Mouse (Mus musculus) monocyte, adult 2 months (primary cell): Measurements from ENCODE around the gene Armc6.

ENCODE experiments used
- DNase-seq, 2 experiments: peaks; one replicate each; pipeline ENCODE4 v3.0.0; 2022; ENCODE audit warnings: low spot score in 2 of 2, low read depth in 1 of 2

The Armc6 gene

DNA sequence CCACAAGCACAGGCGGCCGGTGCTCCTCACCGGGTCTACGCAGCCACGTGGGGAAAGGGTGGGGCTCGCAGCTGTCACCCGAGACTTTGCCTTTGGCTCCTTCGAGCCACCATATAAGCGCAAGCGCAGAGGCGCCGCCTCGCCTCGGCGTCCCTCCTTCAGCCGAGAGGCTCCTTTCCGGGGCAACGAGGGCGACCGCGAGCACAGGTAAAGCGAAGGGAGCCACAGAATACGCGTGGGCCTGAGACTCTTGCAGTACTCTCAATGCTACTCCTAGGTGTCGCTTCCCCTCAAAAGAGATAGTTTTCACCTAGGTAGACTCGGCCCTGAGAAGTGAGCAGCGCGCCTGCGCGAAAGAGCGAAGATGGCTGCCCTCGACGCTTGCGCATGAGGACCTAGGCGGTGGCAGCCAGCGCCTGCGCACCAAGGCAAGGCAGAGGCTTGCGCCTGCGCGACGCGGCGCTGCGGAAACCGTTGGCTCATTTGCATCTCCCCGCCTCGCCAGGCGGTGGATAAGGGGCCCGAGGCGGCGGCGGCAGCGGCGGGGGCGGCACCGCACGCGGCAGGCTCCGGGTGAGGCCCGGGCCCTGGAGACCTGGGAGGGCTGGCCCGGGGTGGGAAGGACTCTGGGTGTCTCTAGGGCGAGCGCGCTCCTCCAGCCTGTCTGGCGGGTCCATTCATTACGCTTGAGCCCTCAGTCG is at the start of gene Armc6, which contains the start of gene Sugp2:
Gene Armc6, minus strand, starts transcription at position 387 of the 701 bp plus-strand sequence.
Gene Sugp2, plus strand, starts transcription at position 147 of the 701 bp plus-strand sequence.
- DNase-seq = peak; percentile 87 to 95

GRCm38 (mm10) chr8:70283136-70284077 is 49.1 kb upstream of the Armc6 start:
- peak in 1 of 2 experiments; percentile 6 for DNase-seq

- DNase-seq = peak; percentile 60 to 83
Measured at GRCm38 (mm10) chr8:70282603-70283135, 48.4 kb upstream of the Armc6 start, which contains the start of gene Homer3. Gene Homer3, plus strand, starts transcription at chr8:70282827.

DNA sequence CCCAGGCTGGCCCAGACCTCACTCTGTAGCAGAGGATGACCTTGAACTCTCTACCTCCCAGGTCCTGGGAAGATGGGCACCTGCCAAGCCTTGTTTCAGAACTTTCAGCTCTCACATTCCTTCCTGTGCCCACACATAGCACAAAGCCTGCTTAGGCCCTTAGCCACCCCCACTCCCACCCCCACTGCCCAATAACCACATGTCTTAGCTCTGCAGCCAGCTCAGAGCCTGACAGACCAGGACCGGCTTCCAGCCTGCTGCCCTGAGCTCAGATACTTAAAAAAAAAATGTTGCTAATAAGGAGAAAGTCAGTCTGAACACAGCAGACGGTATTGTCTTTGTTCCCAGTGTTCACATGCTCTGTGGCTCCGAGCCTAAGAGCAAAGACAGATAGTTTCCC is 46.7 kb upstream of the Armc6 start:
- DNase-seq = no peak

DNA sequence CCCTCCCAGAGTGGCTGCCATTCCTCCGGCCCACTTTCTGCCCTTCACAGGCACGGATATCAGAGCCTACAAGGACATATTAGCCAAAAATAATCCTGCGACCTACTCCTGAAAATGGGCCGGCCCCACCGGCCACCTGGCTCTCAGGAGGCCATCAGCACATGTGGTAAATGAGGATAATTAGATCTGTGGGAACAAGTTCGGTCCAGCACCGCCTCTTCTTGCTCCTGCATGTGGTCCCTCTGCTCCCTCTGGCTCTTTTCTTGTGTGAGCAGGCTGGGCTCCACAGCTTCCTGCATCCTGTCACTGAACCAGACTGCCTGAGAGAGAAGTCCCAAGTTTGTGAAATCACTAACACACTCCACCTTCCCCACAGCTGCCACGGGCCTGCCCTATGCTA is 45.0 kb upstream of the Armc6 start:
- DNase-seq = no peak

DNA sequence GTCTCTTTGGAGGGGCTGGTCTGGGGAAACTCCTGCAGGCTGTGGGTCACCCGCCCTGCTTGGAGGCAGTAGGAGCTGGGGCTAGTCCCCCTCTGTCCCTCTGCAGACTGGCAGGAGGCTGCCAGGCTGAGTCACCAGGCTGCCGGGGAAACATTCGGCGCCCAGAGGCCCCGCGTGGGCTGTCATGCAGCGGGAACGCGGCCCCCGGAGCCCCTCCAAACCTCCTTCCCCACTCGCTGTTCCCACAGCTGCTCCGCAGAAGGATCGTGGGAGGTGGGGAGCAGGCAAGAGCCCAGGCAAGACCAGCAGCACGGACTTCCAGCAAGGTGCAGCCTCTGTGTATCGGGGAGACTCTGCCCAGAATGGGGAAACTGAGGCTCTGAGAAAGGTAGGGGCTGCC is 43.9 kb upstream of the Armc6 start:
- DNase-seq = no peak

DNA sequence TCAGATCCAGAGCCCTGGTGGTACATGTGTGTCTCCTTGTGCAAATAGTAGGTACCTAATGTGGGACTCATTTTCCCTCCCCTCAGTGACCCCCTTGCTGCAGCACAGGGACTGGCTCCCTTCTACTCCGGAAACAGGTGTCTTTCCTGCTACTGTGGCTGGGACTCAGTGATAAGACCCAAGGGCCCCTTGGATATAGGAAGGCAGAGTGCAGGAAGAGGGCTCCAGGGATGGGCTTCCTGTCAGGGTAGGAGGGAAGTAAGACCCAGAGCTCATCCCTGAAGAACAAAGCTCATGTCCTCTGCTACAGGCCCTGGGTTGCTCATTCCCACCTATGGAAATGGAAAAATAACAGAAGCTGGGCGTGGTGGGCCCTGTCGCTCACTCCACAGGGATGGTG is 42.2 kb upstream of the Armc6 start:
- DNase-seq = no peak

- no peak for DNase-seq
Measured at GRCm38 (mm10) chr8:70274350-70274749, 40.1 kb upstream of the Armc6 start.

DNA sequence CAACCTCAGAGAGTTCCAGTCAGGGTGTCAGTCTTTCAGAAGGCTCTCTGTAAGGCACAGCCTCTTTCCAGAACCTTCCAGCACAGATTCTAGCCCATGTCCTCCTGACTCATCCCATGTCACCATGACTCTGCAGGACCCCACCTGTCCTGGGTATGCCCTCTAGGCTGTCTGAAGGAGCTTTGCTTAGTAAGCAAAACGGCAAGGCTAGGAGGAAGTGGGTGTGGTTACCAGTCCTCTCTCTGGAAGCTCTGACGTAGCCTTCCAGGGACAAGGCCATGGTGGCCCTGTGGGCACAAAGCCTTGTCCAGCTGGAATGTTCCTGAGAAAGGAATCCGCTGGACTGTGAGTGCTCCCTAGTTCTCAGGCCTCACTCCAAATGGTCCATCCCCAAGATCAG is 38.7 kb upstream of the Armc6 start:
- peak in 1 of 2 experiments; percentile 14 for DNase-seq

GRCm38 (mm10) chr8:70268799-70269565 is 34.7 kb upstream of the Armc6 start:
- no peak for DNase-seq

GRCm38 (mm10) chr8:70268311-70268710 is 34.0 kb upstream of the Armc6 start:
- DNase-seq = no peak

DNA sequence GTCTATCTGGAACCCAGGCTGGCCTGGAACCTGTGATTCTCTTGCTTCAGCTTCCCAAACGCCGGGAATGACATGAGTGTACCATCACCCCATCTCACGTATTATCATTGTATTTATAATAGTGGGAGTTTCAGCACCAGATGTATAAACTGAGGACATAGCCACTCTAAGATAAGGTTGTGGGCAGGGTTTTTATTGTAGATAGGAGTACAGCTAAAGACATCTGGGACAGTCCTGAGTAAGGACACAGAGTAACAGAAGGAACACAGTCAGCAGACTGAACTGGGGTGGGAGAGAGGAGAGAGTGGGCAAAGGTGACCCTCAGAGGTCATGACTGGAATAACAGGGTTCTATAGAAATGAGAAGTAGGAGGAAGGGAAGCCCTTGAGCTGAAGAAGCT is 33.4 kb upstream of the Armc6 start:
- no peak for DNase-seq

GRCm38 (mm10) chr8:70259043-70259442 is 24.8 kb upstream of the Armc6 start:
- no peak for DNase-seq

DNA sequence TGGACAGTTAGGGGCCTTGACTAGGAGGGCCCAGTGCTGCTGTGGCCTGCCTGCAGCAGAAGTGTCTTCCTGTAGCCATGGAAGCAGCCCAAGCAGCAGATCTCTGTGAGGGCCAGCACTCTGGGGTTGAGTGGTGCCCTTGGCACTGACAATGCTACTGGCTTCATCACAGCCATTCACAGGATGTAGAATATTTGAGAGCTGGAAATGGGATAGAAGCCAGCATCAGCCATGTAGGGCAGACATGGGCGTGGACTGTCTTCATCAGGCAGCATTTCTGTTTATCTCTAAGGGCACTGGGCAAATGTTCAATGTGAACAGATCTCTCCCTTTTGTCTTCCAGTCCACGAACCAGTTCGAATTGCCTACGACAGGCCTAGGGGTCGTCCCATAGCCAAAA is 24.3 kb upstream of the Armc6 start:
- DNase-seq = no peak

DNA sequence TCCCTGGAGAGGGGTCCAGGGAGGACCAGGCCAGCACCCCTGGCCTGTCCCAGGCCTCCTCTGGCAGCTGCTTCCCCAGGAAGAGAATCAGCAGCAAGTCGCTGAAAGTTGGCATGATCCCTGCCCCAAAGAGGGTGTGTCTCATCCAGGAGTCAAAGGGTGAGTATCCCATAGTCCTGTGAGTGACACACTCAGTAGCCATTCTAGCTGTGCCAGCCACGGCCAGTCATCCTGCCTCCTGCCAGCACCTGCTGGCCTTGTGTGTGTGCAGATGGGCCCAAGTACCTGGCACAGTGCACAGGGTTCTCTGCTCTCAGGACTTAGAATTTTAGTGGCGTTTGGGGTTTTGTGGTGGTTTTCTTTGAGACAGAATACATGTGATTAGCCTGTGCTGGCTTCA is 23.2 kb upstream of the Armc6 start:
- no peak for DNase-seq

GRCm38 (mm10) chr8:70254628-70255027 is 20.4 kb upstream of the Armc6 start:
- no peak for DNase-seq

GRCm38 (mm10) chr8:70247841-70248240 is 13.6 kb upstream of the Armc6 start:
- no peak for DNase-seq

DNA sequence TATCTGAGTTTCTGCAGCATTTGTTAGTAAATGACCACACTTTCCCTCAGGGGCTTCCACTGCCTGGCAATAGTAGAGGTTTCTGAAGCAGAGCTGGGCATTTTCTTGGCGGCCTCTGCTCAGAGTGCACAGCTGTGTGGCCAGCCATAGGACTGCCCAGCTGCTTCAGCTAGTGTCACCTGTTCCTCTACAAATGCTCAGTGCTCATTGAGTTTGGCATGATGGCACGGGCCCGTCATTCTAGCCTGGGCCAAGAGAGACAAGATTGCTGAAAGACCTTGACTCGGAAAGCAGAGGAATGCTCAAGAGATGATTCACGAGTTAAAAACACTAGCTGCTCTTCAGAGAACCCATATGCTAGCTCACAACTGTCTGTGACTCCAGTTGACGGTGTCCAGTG is 12.4 kb upstream of the Armc6 start:
- DNase-seq = no peak

- DNase-seq = no peak
Measured at GRCm38 (mm10) chr8:70240642-70241041, 6.4 kb upstream of the Armc6 start.

- DNase-seq = no peak
Measured at GRCm38 (mm10) chr8:70237842-70238241, 3.6 kb upstream of the Armc6 start.

- no peak for DNase-seq
Measured at GRCm38 (mm10) chr8:70234781-70235128, 489 bp upstream of the Armc6 start.
